Mouse (Mus musculus) cerebellum, adult 2 months (tissue): ENCODE results near the gene Nf2. TPM values are rescaled to one million over a fixed set of nuclear protein-coding genes. Genes with fewer than 3 reads are reported as not detected.

ENCODE experiments used
- DNase-seq, 2 experiments: peaks; one replicate each; pipeline ENCODE4 v3.0.0; 2021
- H3K27ac ChIP-seq: fragments of 200-500 bp; 2 replicates; pipeline ENCODE4 v1.5.1; 2012; ENCODE audit warnings: low read length, control low read depth, inconsistent platforms; ENCODE audit not compliant: insufficient read depth
- H3K27me3 ChIP-seq: fragments of 200-500 bp; 2 replicates; pipeline ENCODE4 v1.6.1; 2012; ENCODE audit warnings: inconsistent platforms, mild to moderate bottlenecking, low read length, moderate library complexity; ENCODE audit not compliant: control insufficient read depth, insufficient read depth
- H3K4me1 ChIP-seq: fragments of 200-500 bp; 2 replicates; pipeline ENCODE4 v1.6.1; 2011; ENCODE audit warnings: low read length; ENCODE audit not compliant: control insufficient read depth, insufficient read depth
- H3K4me3 ChIP-seq: fragments of 200-500 bp; replicated peaks from 2 replicates; pipeline ENCODE3; 2011; ENCODE audit warnings: mild to moderate bottlenecking, low read depth, low read length, control low read depth; ENCODE audit not compliant: insufficient read depth
- CTCF ChIP-seq: fragments of 200-500 bp; IDR thresholded peaks from 2 replicates; pipeline ENCODE4 v1.5.1; 2011; ENCODE audit warnings: low read depth, mild to moderate bottlenecking, control low read depth, low read length, moderate library complexity, borderline replicate concordance; ENCODE audit not compliant: insufficient read depth
- POLR2A ChIP-seq: fragments of 200-500 bp; IDR thresholded peaks from 2 replicates; pipeline ENCODE4 v1.6.1; 2011; ENCODE audit warnings: low read length, control low read depth, borderline replicate concordance; ENCODE audit not compliant: insufficient read depth
- WGBS: fragments of 180-500 bp; shearing (Covaris S2); methylation state at CpG from one replicate; pipeline ENCODE4 v1.1.7; 2018; 5-methylcytosine and 5-hydroxymethylcytosine counted together
- polyA plus RNA-seq: library from polyadenylated mRNA; depleted of rRNA; stranded (reverse); fragments of >200 nt; gene quantifications from 2 replicates; pipeline ENCODE4 v1.2.3, GENCODE M21; 2012

The Nf2 gene
- polyA plus RNA-seq, 1 experiment: 50.2 TPM

GRCm38 (mm10) chr11:4746733-4747132 is 102.6 kb downstream of the Nf2 start, which contains the start of gene Cabp7:
Cabp7 (minus strand) TSS chr11:4746778.
- Histone ChIP-seq H3K27me3 (peaks cover 15% of the 10 kb centered on the region; the same call in 1 of the 2 replicates), H3K4me3 (peak within 1 kb of the TSS; percentile 32), H3K27ac (no peak within 1 kb of the TSS), H3K4me1 (no peaks in the 10 kb centered on the region)
- TF ChIP-seq CTCF: no peak
- WGBS: 12% methylated on average over 35 of the region's 73 CpGs
- peak in 1 of 2 experiments; percentile 34 for DNase-seq

- TF ChIP-seq CTCF: no peak
- no peak for TF ChIP-seq POLR2A
- 1% methylated on average over 39 of the region's 39 CpGs for WGBS
- peak overlapping the region; percentile 30 for H3K4me3 ChIP-seq
- no peak for DNase-seq
- H3K27me3 ChIP-seq: peaks cover 15% of the 10 kb centered on the region; the same call in 1 of the 2 replicates
- H3K4me1 ChIP-seq: no peaks in the 10 kb centered on the region
- no peak overlapping the region for H3K27ac ChIP-seq
Observed at GRCm38 (mm10) chr11:4745969-4746368, 103.4 kb downstream of the Nf2 start.

GRCm38 (mm10) chr11:4744691-4745090 is 104.6 kb downstream of the Nf2 start:
- DNase-seq: no peak
- Histone ChIP-seq H3K27me3 (peaks cover 15% of the 10 kb centered on the region; the same call in 1 of the 2 replicates), H3K4me1 (no peaks in the 10 kb centered on the region), H3K27ac (no peak overlapping the region), H3K4me3 (no peak overlapping the region)
- WGBS: 32% methylated on average over 6 of the region's 6 CpGs
- TF ChIP-seq POLR2A (no peak), CTCF (no peak)

GRCm38 (mm10) chr11:4740785-4741184 is 108.6 kb downstream of the Nf2 start:
- H3K27ac ChIP-seq: no peak overlapping the region
- DNase-seq: no peak
- 60% methylated on average over 5 of the region's 5 CpGs for WGBS
- H3K4me1 ChIP-seq: peaks cover 16% of the 10 kb centered on the region
- no peak overlapping the region for H3K4me3 ChIP-seq
- peaks cover 4% of the 10 kb centered on the region; the same call in 1 of the 2 replicates for H3K27me3 ChIP-seq
- TF ChIP-seq CTCF (no peak), POLR2A (no peak)

GRCm38 (mm10) chr11:4738719-4739118 is 110.6 kb downstream of the Nf2 start:
- TF ChIP-seq CTCF (no peak), POLR2A (no peak)
- Histone ChIP-seq H3K27ac (no peak overlapping the region), H3K27me3 (no peaks in the 10 kb centered on the region; the same call in 1 of the 2 replicates), H3K4me1 (peaks cover 16% of the 10 kb centered on the region), H3K4me3 (no peak overlapping the region)
- WGBS: 94% methylated on average over 16 of the region's 16 CpGs
- no peak for DNase-seq

- Histone ChIP-seq H3K4me3 (no peak overlapping the region), H3K27me3 (no peaks in the 10 kb centered on the region), H3K27ac (no peak overlapping the region), H3K4me1 (peaks cover 16% of the 10 kb centered on the region)
- no peak for TF ChIP-seq CTCF
- TF ChIP-seq POLR2A: no peak
- peak; percentile 68 to 82 for DNase-seq
- WGBS: 8% methylated on average over 10 of the region's 10 CpGs
Observed at GRCm38 (mm10) chr11:4737682-4738081, 111.7 kb downstream of the Nf2 start.

GRCm38 (mm10) chr11:4736355-4736754 is 113.0 kb downstream of the Nf2 start:
- WGBS: 85% methylated on average over 6 of the region's 6 CpGs
- no peak overlapping the region for H3K4me3 ChIP-seq
- DNase-seq: no peak
- no peaks in the 10 kb centered on the region for H3K27me3 ChIP-seq
- no peak overlapping the region for H3K27ac ChIP-seq
- TF ChIP-seq CTCF (no peak), POLR2A (no peak)
- peaks cover 26% of the 10 kb centered on the region for H3K4me1 ChIP-seq

GRCm38 (mm10) chr11:4734179-4734578 is 115.2 kb downstream of the Nf2 start:
- Histone ChIP-seq H3K27me3 (no peaks in the 10 kb centered on the region), H3K4me3 (no peak overlapping the region), H3K27ac (no peak overlapping the region), H3K4me1 (peaks cover 31% of the 10 kb centered on the region)
- 71% methylated on average over 12 of the region's 12 CpGs for WGBS
- no peak for TF ChIP-seq CTCF
- no peak for TF ChIP-seq POLR2A
- no peak for DNase-seq
